Mouse (Mus musculus): ENCODE data around the gene 4921536K21Rik.

Gene 4921536K21Rik

DNA sequence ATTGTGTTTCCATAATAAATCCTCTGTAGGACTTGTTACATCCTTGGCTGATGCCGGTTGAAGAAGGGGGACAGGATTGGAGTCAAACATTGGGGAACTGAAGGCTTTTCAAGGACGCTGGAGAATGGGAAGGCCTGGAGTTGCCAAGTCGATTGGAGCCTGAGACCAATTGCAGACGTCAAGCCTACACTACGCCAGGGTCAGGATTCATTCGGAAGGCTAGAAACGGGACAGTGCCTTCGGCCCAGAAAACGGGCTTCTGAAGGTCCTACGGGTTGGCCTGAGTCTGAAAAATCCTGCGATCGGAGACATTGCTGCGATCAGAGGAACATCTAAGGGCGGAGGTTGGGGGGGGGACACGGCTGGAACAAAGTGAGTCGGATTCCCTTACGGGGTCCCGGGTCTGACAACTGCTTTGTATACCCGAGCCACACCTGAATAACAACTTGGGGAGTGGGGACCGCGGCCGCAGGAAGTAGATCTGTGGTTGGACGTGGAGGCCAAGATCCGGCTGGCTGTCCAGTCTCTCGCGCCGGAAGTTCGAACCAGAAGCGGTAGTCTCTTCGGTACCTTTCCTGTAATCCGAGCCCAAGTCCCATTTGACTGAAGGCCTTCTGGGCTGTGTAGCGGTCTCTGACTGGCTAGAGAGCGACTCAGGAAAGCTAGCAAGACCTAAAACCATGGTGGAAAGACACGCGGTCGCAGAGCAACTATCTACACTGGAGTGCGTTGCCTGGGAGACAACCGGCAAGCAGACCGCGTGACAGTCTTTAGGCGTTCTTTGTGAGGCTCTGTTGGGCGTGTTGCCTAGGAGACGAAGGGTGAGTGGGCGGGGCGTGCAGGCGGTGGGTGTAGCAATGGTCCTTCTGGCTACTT is at the start of gene 4921536K21Rik, which contains the start of gene Dusp18:
TSS of gene 4921536K21Rik (minus strand) at position 693 of the 876 bp plus-strand sequence.
TSS of gene Dusp18 (plus strand) at position 835 of the 876 bp plus-strand sequence.
- DNase-seq (ENCODE audit: low read depth, low spot score): peak; percentile 68

DNA sequence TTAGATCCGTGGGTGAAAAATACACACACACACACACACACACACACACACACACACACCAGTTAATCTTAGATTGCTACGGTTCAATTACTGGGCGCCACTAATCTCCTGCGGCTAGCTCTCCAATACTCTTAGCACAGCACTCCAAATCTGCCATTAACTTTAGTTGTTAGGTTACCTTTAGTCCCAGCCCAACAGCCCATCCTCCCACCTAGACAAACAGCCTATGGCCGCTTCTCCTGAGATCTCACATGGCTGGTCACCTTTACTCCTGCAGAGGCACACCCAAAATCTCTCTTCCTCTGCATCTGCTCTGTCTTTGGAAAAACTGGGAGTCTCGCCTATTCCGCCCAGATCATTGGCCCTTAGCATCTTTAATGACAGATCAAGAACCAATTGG is 46.5 kb upstream of the 4921536K21Rik start:
- DNase-seq (ENCODE audit: low read depth, low spot score): no peak

DNA sequence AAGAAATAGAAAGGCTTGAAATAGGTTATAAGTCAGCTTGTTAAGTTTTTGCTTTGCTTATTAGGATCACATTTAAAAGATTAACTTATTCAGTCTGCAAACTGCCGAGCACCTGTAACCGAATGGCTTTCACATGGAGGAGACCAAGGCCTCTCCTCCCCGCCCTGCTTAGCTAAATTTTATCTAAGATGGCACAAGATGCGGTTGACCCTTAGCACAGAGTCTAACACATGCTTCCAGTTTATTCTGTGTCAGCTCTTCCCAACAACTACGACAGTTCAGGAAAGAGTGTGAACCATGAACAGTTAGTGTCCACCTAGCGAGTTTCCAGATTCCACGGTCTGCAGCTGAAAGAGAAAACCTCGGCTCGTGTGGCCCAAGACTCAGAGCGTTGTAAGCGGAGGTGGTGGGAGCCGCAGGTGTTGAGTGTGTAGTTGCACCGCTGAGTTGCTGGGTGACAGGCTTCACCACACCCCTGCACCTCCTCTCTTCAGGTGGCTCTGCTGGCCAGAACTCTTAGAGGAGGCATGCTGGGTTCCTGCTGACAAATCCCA is 42.5 kb upstream of the 4921536K21Rik start:
- no peak for DNase-seq (ENCODE audit: low read depth, low spot score)

DNA sequence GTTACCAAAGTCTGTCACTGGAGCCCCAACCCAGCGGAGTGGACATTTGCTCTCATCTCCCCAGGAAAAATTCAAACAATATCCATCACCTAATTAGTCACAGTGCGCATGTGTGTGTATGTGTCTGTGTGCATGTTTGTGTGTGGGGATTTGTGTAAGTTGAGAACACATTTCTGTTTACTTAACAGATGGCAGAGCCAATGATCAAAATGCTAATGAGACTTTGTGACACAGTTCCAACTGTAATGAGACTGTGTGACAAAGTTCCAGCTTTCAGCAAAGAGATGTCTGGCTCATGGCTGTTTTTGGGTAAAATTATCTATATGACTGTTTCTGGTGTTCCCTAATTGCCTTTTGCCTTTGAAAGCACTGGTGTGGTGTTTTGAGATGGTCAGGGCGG is 41.4 kb upstream of the 4921536K21Rik start:
- no peak for DNase-seq (ENCODE audit: low read depth, low spot score)

DNA sequence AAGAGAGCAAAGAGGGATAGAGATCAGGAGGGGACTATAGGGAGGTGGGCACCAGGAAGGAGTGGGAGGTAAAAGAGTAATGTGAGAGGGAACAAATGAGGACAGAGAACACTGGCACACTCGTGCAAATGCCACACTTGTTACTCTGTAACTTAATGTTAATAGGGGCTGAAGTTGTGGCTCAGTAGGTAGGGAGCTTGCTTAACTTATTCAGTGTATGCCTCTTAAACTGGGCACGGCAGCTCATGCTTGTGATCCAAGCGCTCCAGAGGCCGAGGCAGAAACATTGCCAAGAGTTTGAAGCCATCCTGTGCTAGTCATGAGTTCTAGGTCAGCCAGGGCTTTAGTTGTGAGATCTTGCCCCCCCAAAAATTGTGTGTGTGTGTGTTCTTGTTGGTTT is 40.2 kb upstream of the 4921536K21Rik start:
- no peak for DNase-seq (ENCODE audit: low read depth, low spot score)

DNA sequence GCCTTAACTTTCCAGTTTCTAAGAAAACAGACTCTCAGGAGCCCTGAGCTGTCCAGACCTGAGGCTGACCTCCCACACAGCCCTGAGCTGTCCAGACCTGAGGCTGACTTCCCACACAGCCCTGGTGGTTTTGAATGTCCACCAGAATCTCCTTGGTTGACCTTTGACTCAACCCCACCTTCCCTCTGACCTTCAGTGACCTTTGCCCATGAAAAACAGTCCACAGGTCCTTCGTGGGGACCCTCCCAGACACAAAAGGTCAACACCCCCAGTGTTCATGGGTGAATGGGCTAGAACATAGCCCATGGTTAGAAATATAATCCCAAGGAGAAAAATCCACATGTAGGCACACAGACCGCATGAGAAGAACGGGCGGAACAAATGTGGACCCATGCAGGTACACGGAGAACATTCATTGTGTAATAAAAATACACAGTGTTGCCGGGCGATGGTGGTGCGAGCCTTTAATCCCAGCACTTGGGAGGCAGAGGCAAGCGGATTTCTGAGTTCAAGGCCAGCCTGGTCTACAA is 38.9 kb upstream of the 4921536K21Rik start:
- DNase-seq (ENCODE audit: low read depth, low spot score): no peak

DNA sequence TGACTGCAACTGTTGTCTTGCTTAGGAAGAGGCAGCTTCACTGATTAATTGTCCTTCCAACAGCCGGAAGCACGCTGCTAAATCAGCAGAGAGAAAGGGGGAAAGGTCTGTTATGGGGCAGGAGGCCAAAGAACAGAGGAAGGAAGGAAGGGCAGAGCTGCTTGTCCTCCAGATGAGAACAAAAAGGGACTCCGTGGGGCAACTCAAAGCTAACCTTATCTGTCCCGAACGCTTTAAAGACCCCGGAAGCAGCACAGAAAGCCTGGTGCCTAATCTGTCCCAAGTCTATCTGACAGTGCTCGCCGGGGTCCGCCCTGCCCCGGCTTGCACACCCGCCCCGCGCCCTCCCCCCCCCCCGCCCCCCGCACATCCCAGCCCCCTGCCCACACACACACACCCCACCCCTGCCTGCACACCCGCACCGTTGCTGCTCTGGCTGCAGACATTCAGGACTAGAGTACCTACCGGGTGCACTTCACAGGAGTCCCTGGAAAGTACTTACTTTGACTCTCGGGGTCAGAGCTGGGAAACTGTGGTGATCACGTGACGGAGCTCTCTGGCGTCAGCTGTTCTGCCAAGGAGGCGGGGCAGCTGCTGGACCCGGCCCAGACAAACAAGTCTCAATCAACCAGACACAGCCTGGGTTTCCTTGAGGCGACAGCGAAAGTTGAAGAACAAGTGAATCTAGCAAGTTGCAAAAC is 36.8 kb upstream of the 4921536K21Rik start, which contains the start of gene Tcn2:
TSS of gene Tcn2 (minus strand) at position 649 of the 701 bp plus-strand sequence.
- DNase-seq (ENCODE audit: low read depth, low spot score): no peak

DNA sequence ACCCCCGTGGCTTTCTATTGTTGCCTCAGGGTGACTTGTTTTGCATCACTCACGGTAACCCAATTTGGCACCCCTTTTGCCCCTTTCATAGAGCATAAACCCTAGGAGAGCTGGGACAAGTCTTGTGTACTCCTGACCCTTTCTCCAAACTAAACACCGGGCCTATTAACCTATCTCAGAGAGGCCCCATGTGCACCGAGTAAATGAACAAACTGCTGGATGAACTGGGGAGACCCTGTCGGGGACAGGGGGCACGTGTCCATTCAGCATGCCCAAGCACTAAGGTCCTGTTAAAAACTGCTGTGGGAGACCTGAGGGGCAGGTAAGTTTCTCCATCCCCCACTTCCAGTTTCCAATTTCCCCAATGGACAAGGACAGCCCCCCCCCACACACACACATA is 36.0 kb upstream of the 4921536K21Rik start:
- DNase-seq (ENCODE audit: low read depth, low spot score): no peak

DNA sequence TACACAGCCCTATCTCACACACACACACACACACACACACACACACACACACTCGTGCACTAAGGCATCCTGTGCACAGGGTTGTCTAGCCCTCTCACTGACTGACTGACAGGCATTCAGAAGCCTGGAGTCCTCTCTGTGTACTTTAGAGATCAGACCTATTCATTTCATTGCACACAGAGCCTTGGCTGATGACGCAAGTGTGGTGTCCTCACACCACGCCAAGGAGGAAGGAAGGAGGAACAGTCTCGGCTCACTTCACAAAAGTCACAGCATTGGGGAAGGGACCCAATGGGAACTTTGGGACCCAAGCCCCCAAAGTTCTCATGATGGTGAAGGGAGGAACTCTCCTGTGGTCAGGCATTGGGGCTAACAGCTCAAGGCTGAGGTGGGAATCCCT is 35.1 kb upstream of the 4921536K21Rik start:
- DNase-seq (ENCODE audit: low read depth, low spot score): no peak

DNA sequence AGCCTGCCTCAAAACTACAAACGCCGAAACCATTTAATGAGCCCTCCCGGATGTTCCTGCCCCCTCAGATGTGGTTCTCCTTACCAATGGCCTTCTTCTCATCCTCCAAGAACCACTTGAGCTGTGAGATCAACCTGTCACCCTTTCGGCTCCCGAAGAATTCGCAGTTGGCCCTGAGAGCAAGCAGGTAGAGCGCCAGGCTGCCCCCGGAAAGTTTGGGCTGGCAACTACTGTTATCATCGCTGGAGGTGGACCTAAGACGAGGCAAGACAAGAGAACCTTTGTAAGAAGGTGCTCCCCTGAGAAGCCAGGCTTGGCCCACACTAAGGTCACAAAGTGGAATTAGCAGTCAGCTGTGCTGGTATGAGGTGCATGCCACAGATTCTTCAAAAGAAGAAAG is 31.0 kb upstream of the 4921536K21Rik start:
- no peak for DNase-seq (ENCODE audit: low read depth, low spot score)

DNA sequence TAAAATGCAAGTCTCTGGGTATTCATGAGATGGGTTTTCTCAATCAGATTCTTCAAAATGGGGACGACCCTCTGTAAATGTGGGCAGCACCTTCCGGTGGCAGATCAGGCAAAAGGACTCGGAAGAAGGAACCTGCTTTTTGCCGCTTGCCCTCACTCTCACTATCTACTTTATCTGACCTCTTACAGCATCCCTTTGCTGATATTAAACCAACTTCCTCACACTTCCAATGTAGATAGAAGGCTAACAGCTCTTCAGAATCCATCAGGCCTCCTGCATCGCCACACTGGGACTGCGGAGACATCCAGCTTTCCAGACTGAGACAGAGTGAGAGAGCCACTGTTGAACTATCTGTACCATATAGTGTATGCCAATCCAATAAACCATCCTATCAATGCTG is 27.8 kb upstream of the 4921536K21Rik start:
- DNase-seq (ENCODE audit: low read depth, low spot score): no peak

DNA sequence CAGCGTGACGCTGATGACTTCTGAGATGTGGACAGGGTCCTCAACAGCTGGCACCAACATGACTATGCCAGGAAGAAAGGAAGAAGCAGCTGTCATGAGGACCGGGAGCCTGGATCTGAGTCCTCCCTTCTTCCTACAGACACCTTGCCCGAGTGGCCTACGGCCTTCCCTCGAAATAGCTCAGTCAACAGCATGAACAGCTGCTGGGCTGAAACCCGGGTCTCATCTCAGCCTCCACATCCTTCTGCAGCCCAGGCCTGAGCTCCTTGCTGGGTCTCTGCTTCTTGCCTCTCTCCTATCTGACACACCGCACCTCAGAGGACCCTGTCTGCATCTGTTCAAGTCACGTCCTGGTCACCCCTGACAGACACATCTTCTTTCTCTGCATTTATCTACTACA is 27.2 kb upstream of the 4921536K21Rik start:
- no peak for DNase-seq (ENCODE audit: low read depth, low spot score)

DNA sequence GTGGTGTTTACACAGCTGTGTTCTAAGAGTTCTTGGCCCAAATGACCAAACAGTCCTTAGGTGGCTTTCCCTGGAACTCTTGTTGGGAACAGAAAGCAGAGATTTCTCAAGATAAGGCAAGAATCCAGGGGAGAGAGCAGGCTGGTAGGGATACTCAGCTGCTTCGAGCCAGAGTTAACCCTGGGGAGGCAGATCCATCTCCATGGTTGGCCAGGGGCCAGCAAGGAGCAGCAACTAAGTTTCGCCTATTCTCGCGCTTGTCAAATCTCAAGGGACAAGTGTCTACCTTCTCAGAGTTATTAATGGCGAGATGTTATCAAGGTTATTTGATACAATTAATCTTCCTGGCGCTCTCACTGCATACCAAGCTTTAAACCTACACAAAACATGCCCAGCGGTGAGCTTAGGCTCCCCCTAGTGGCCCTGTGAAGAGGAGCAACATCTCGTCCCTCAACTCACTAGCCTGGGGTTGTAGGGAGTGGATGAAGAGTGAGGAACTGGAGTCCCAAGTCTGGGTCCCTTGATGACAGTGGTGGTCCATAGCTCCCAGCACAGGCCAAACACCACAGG is 26.5 kb upstream of the 4921536K21Rik start:
- peak; percentile 61 for DNase-seq (ENCODE audit: low read depth, low spot score)

DNA sequence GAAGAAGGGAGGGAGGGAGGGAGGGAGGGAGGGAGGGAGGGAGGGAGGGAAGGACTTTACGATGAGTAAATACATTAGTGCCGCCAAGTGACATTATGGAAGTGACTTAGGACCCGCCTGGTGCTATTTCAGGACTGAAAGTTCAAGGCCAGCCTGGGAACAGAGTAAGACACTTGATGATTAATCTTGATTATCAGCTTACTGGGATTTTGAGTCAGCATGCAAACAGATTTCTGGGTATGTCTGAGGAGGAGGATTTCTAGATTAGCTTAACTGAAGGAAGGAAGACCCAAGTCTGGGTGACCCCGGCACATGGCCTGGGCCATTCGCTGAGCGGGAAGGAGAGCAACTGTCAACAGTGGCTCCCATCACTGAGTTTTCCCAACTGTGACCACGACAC is 25.6 kb upstream of the 4921536K21Rik start:
- no peak for DNase-seq (ENCODE audit: low read depth, low spot score)

DNA sequence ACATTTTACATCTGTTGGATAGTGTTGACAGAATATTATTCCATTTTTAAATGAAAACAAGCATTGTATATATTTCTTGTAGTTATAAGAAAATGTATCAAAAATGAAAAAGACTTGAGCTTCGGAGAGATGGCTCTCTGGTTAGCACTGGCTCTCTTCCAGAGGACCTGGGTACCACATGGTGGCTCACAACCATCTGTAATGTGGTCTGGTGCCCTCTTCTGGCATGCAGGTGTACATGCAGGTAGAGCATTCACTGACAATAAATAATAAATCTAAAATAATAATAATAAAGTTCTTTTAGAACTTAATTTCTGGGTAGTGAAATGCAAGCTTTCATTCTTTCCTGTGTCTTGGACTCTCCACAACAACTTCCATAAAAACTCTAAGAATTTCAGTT is 23.8 kb upstream of the 4921536K21Rik start:
- DNase-seq (ENCODE audit: low read depth, low spot score): no peak

DNA sequence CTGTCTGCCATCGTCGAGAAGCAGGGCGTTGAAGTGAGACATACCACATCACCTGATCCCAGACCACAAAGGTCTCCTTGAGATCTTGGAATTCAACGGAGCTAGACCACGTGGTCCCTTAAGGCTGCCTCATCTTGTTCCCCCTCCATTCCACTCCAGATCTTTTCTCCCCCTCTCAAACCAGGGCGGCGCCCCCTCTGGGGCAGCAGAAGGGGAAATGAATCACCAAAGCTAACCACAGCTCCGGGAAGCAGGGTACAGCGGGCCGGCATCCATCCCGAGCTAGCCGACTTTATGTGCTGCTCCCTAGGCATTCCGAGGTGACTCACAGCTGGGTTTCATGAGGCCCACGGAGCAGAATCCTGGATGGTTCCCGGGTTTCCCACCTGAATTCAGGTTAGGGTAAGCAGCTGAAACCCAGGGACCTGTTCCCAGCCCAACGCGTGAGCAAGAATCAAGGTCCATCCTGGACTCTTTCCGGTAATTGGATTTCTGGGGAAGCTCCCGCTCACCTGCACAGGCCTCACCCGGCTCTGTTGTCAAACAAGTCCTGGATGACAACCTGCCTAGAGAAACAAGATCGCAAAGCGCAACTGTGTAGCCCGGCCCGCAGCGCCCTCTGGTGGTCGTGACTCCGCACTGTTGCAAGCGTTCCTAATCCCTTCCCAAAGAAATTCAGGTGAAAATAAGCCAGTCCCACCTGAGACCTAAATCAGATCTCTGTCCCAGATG is 19.4 kb upstream of the 4921536K21Rik start, which contains the start of gene Slc35e4:
TSS of gene Slc35e4 (minus strand) at position 556 of the 732 bp plus-strand sequence.
- DNase-seq (ENCODE audit: low read depth, low spot score): peak; percentile 68

DNA sequence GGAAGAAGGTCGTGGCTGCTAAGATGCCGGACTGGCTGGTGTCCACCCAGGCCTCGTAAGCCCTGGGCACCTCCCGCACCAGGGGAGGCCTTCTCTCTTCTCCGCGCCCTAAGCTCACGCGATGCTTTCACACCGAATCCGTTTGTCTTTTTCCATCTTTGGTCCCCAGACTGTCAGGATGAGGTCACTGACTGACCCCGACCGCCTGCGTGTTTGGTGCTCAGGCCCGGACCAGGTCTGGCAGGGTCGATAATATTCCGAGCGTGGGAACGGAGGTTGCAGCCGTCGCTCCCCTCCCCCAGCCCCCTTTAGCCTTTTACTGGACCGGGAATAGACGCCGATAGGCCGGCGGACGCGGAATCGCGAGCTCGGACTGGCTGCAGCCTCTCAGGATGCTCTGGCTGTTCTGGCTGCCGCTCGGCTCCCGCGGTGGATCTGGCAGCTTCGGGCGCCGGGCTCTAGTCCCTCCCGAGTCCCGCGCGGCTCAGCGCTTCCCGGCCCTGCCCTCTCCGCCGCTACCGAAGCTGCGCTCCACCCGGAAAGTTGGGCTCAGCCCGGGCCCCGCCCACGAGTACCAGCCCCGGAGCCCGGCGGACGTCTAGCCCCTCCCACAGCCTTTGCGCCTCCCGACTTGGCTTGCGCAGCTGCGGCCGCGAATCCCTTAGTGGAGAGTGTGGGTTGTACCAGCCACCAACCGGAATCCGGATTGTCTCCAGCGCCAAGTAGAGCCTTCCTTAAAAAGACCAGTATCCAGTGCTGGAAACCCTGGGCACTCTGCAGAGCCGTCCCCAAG is 18.6 kb upstream of the 4921536K21Rik start:
- DNase-seq (ENCODE audit: low read depth, low spot score): peak; percentile 67

DNA sequence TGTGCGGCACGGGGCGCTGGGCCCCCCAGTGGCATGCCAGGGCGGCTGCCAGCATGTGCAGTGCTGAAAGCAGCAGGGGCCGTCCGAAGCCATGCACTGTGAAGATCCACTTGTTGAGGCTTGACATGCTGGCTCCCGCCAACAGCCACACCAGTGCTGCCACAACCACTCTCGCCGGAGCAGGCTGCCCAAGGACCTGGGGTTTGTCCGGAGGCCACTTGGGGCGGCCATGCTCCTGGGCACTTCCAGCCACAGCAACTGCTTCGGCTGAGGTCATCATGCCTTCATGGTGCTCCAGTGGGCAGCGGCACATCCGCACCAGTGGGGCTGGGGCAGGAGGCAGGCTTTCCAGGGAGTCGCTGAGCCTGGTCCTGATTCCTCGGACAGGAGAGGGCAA is 18.0 kb upstream of the 4921536K21Rik start:
- no peak for DNase-seq (ENCODE audit: low read depth, low spot score)

DNA sequence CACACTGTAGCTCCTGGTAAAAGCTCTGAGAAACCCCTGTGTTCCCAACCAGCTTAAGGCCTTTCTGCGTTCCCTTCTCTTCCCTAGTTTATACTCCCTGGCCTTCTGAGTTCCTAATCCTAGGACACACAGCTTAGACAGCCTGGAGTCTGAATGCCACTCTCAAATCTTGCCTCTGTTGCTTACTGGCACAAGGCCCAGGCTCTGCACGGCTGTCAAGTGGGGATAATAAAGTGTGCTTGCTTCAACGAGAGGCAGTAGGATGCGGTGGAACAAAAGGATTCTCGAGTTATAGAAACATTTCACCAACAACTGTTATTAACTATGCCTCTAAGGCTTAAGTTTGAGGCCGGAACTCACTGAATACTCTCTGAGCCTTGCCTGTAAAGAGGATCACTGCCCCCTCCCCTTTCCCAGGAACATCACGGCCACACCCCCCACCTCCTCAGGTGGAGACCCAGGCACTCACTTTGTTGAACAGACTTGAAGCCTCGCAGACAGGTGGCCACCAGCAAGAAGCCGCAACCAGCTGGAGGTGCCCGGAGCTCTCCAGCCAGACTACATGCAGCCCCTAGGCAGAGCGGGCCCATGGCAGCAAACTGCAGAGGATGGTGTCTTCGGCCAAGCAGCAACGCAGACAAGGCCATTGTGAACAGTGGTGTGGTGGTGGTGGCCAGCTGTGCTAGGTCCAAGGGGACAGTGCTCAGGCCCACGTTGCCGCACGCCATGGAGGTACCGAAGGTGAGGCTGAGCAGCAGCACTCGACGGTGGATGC is 17.4 kb upstream of the 4921536K21Rik start:
- DNase-seq (ENCODE audit: low read depth, low spot score): no peak
